Mouse (Mus musculus) ES-Bruce4 (cell line): ENCODE measurements at regions not wholly inside any gene's neighbourhood (a gene's known extent, or its start where the extent isn't known, plus 50 kb on each side); places are given as distances from the start of the nearest gene placed in this dataset.
A peak's percentile ranks its signal among the peaks of the same experiment; 100 is the strongest.

ENCODE experiments used
- H3K27ac ChIP-seq: 2 replicates; pipeline ENCODE4 v1.5.1; 2012; ENCODE audit warnings: low read length, inconsistent platforms; ENCODE audit not compliant: insufficient read depth
- H3K27me3 ChIP-seq: 2 replicates; pipeline ENCODE4 v1.6.1; 2012; ENCODE audit warnings: mild to moderate bottlenecking, low read length, inconsistent platforms; ENCODE audit not compliant: control insufficient read depth, poor library complexity, insufficient read depth, severe bottlenecking
- H3K36me3 ChIP-seq: 2 replicates; pipeline ENCODE4 v1.6.1; 2012; ENCODE audit warnings: inconsistent platforms, mild to moderate bottlenecking, low read length, moderate library complexity; ENCODE audit not compliant: control insufficient read depth, poor library complexity, insufficient read depth, severe bottlenecking
- H3K4me1 ChIP-seq: one replicate; pipeline ENCODE4 v1.8.1; 2011; ENCODE audit warnings: low read length; ENCODE audit not compliant: control insufficient read depth, insufficient read depth
- H3K4me3 ChIP-seq: 2 replicates; pipeline ENCODE4 v1.5.1; 2011; ENCODE audit warnings: low read depth, mild to moderate bottlenecking, low read length
- H3K9ac ChIP-seq: 2 replicates; pipeline ENCODE4 v1.6.1; 2012; ENCODE audit warnings: low read depth, mild to moderate bottlenecking, inconsistent platforms; ENCODE audit not compliant: poor library complexity, severe bottlenecking
- H3K9me3 ChIP-seq: replicated peaks from 2 replicates; pipeline ENCODE4 v1.6.1; 2012; ENCODE audit warnings: mild to moderate bottlenecking, low read length, inconsistent platforms; ENCODE audit not compliant: control insufficient read depth, poor library complexity, insufficient read depth, severe bottlenecking
- CTCF ChIP-seq: IDR thresholded peaks from one replicate; pipeline ENCODE4 v1.8.1; 2011; ENCODE audit warnings: low read depth, low read length
- EP300 ChIP-seq: IDR thresholded peaks from 2 replicates; pipeline ENCODE4 v1.6.1; 2011; ENCODE audit warnings: low read depth, low read length; ENCODE audit not compliant: insufficient read depth
- POLR2A ChIP-seq: IDR thresholded peaks from one replicate; pipeline ENCODE4 v1.8.1; 2011; ENCODE audit warnings: low read length; ENCODE audit not compliant: insufficient read depth

DNA sequence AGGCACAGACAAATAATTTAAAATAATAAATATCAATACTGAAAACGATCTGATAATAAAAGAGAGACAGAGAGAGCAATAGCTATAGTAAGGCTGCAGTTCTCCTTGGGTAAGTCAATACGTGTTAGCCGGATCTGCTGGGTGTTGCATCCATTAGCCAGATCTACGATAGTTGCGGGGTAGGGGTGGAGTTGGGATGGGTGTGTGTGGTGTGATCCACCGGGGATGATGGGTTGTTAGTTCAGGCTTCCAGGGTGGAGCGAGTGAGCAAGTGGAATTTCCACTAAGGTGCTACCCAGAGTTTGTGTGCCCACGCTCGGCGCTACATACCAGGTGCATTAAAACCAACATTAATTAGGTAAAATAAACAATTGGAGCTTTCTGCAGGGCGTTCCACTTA, 160.2 kb downstream of the Icos start:
- H3K4me3 ChIP-seq: no peak overlapping the region
- no peak overlapping the region for H3K27ac ChIP-seq
- no peaks in the 10 kb centered on the region for H3K4me1 ChIP-seq
- H3K9ac ChIP-seq: no peak overlapping the region
- H3K27me3 ChIP-seq: peaks cover 2% of the 10 kb centered on the region; the same call in 1 of the 2 replicates
- H3K9me3 ChIP-seq: no peaks in the 10 kb centered on the region; the same call in 1 of the 2 replicates
- TF ChIP-seq EP300: no peak
- no peak for TF ChIP-seq POLR2A
- TF ChIP-seq CTCF: no peak
- H3K36me3 ChIP-seq: no peaks in the 10 kb centered on the region

GRCm38 (mm10) chr1:61139291-61139983, 161.7 kb downstream of the Icos start:
- TF ChIP-seq CTCF (peak; percentile 39), EP300 (no peak)
- H3K4me3 ChIP-seq: no peak overlapping the region
- H3K9me3 ChIP-seq: no peaks in the 10 kb centered on the region; the same call in 1 of the 2 replicates
- H3K9ac ChIP-seq: no peak overlapping the region
- no peaks in the 10 kb centered on the region for H3K4me1 ChIP-seq
- peaks cover 2% of the 10 kb centered on the region; the same call in 1 of the 2 replicates for H3K27me3 ChIP-seq
- H3K27ac ChIP-seq: no peak overlapping the region
- H3K36me3 ChIP-seq: no peaks in the 10 kb centered on the region

- Histone ChIP-seq H3K9ac (no peak overlapping the region), H3K4me1 (no peaks in the 10 kb centered on the region), H3K36me3 (no peaks in the 10 kb centered on the region), H3K9me3 (no peaks in the 10 kb centered on the region; the same call in 1 of the 2 replicates), H3K27ac (no peak overlapping the region), H3K4me3 (no peak overlapping the region), H3K27me3 (peaks cover 2% of the 10 kb centered on the region; the same call in 1 of the 2 replicates)
- no peak for TF ChIP-seq CTCF
- no peak for TF ChIP-seq POLR2A
- TF ChIP-seq EP300: no peak
These were observed 162.4 kb downstream of the Icos start for GRCm38 (mm10) chr1:61139984-61140648.

GRCm38 (mm10) chr1:61140870-61141591, 163.3 kb downstream of the Icos start:
- no peak for TF ChIP-seq POLR2A
- no peak for TF ChIP-seq CTCF
- no peak for TF ChIP-seq EP300
- H3K4me1 ChIP-seq: no peaks in the 10 kb centered on the region

DNA sequence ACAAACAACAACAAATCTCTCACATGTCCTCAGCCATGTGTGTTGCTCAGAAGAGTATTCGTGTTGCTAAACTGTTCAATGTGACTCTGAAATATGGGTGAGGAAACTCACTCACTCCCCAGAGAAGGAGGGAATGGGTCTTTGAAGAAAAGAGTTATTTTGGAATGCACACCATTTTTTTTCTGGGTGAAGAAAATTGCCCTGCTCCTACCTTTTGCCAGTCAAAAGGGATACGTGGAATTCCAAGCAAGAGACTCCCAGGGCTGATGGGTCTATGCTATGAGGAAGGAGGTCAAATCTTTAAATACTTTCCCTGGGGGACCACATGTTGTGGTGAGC, 163.8 kb downstream of the Icos start:
- peaks cover 2% of the 10 kb centered on the region; the same call in 1 of the 2 replicates for H3K27me3 ChIP-seq
- H3K4me3 ChIP-seq: no peak overlapping the region
- no peak overlapping the region for H3K9ac ChIP-seq
- H3K36me3 ChIP-seq: no peaks in the 10 kb centered on the region
- H3K4me1 ChIP-seq: no peaks in the 10 kb centered on the region
- no peak overlapping the region for H3K27ac ChIP-seq
- TF ChIP-seq POLR2A (no peak), EP300 (no peak), CTCF (no peak)
- no peaks in the 10 kb centered on the region; the same call in 1 of the 2 replicates for H3K9me3 ChIP-seq

More at GRCm38 (mm10) chr1:61140870-61141591, 163.3 kb downstream of the Icos start:
- H3K9ac ChIP-seq: no peak overlapping the region
- no peaks in the 10 kb centered on the region; the same call in 1 of the 2 replicates for H3K9me3 ChIP-seq
- H3K4me3 ChIP-seq: no peak overlapping the region
- no peak overlapping the region for H3K27ac ChIP-seq
- H3K36me3 ChIP-seq: no peaks in the 10 kb centered on the region
- peaks cover 2% of the 10 kb centered on the region; the same call in 1 of the 2 replicates for H3K27me3 ChIP-seq

DNA sequence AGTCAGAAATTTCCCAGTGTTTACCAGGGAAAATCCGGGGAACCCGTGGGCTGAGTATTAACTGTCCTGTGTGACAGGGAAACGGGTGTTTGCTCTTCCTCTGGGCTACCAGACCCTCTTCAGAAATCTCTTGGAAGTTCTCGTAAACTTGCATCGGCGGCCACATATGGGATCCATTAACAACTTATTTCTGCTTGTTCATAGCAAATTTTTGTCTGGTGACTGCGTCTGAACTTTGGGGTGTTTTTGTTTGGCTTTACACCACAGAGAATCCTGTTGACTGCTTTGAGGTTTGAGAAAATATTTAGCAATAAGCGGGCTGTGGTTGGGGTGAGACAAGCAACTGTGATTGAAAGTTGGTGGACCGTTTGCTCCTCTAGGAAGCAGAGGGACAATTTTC, 164.2 kb downstream of the Icos start:
- no peak overlapping the region for H3K4me3 ChIP-seq
- H3K4me1 ChIP-seq: no peaks in the 10 kb centered on the region
- H3K27ac ChIP-seq: no peak overlapping the region

More for the DNA sequence above, 164.2 kb downstream of the Icos start:
- Histone ChIP-seq H3K9me3 (no peaks in the 10 kb centered on the region; the same call in 1 of the 2 replicates), H3K36me3 (no peaks in the 10 kb centered on the region), H3K9ac (no peak overlapping the region), H3K27me3 (peaks cover 2% of the 10 kb centered on the region; the same call in 1 of the 2 replicates)
- TF ChIP-seq CTCF (no peak), POLR2A (no peak), EP300 (no peak)
